Mouse (Mus musculus): Measurements from ENCODE around the gene Zkscan16.

Gene Zkscan16

GRCm38 (mm10) chr4:58998688-58999087, 55.3 kb downstream of the Zkscan16 start:
- no peak for DNase-seq (ENCODE audit: low read depth, low spot score)

GRCm38 (mm10) chr4:58999686-59000085, 56.3 kb downstream of the Zkscan16 start:
- peak; percentile 49 for DNase-seq (ENCODE audit: low read depth, low spot score)

- DNase-seq (ENCODE audit: low read depth, low spot score) = no peak
Measured at GRCm38 (mm10) chr4:59000614-59001013, 57.2 kb downstream of the Zkscan16 start.

- DNase-seq (ENCODE audit: low read depth, low spot score) = peak; percentile 64
Measured at GRCm38 (mm10) chr4:59002948-59003805, 59.7 kb downstream of the Zkscan16 start, which contains the start of gene Gm20503. Gene Gm20503, plus strand, starts transcription at chr4:59003210.

- no peak for DNase-seq (ENCODE audit: low read depth, low spot score)
Measured at GRCm38 (mm10) chr4:59003806-59004200, 60.4 kb downstream of the Zkscan16 start.

GRCm38 (mm10) chr4:59006211-59006610, 62.8 kb downstream of the Zkscan16 start:
- no peak for DNase-seq (ENCODE audit: low read depth, low spot score)

GRCm38 (mm10) chr4:59007016-59007415, 63.6 kb downstream of the Zkscan16 start:
- no peak for DNase-seq (ENCODE audit: low read depth, low spot score)
